In genomic region chr7:65792187-65792823, GRCm38 (mm10) we compare ENCODE assay signal across 22 mouse cellular contexts.
DNase-seq lines count a peak whose midpoint lies in the region; ATAC-seq and TF ChIP-seq lines count a peak whose summit lies in the region.
"Had no signal": no experiment of that assay in that cellular context is flagged by ENCODE, and none has a peak within 500 bp of the region (broad histone marks: within the 10 kb centered on the region; RNA-seq: fewer than 3 reads in every experiment).

No protein-coding gene starts in this region.

- no peaks in the 10 kb centered on the region for H3K9me3 ChIP-seq in intestine, embryonic 15.5 days
- H3K9me3 ChIP-seq in intestine, postnatal 0 days (ENCODE audit: control insufficient read depth): no peaks in the 10 kb centered on the region
- H3K9me3 ChIP-seq in stomach, postnatal 0 days (ENCODE audit: control insufficient read depth, low read length): no peaks in the 10 kb centered on the region
- H3K9me3 ChIP-seq: embryonic facial prominence, embryonic 10.5 days; embryonic facial prominence, embryonic 12.5 days; forebrain, embryonic 13.5 days; G1E had no signal

- H3K27ac ChIP-seq in intestine, embryonic 15.5 days: no peak overlapping the region
- no peak overlapping the region for H3K27ac ChIP-seq in intestine, postnatal 0 days (ENCODE audit: low read depth, low read length)
- H3K27ac ChIP-seq in stomach, postnatal 0 days (replicated peaks): no peak overlapping the region
- H3K27ac ChIP-seq: embryonic facial prominence, embryonic 10.5 days; embryonic facial prominence, embryonic 12.5 days; forebrain, embryonic 13.5 days had no signal

- no peak overlapping the region for H3K4me2 ChIP-seq in intestine, embryonic 15.5 days (replicated peaks)
- H3K4me2 ChIP-seq in intestine, postnatal 0 days (replicated peaks; ENCODE audit: low read depth): no peak overlapping the region
- H3K4me2 ChIP-seq in stomach, postnatal 0 days (replicated peaks; ENCODE audit: low read depth): no peak overlapping the region
- H3K4me2 ChIP-seq: embryonic facial prominence, embryonic 12.5 days; forebrain, embryonic 13.5 days had no signal

- H3K36me3 ChIP-seq in intestine, embryonic 15.5 days: no peaks in the 10 kb centered on the region
- H3K36me3 ChIP-seq in intestine, postnatal 0 days (ENCODE audit: control insufficient read depth, insufficient read depth): no peaks in the 10 kb centered on the region
- no peaks in the 10 kb centered on the region for H3K36me3 ChIP-seq in stomach, postnatal 0 days (ENCODE audit: control insufficient read depth, insufficient read depth, low read length)
- H3K36me3 ChIP-seq: embryonic facial prominence, embryonic 10.5 days; embryonic facial prominence, embryonic 12.5 days; G1E had no signal

- ATAC-seq in intestine, embryonic 15.5 days: peak; percentile 74
- peak; percentile 77 for ATAC-seq in intestine, postnatal 0 days
- ATAC-seq in stomach, postnatal 0 days (ENCODE audit: low FRiP score, low TSS enrichment): peak; percentile 41; the same call in 1 of the 2 replicates
- ATAC-seq: activated CD4-positive, CD25-positive, alpha-beta regulatory T cell, adult 4 months; CD4-positive, CD25-positive, alpha-beta regulatory T cell, adult 4 months; forebrain, embryonic 13.5 days; forebrain, embryonic 16.5 days; Patski had no signal

- H3K4me3 ChIP-seq in intestine, embryonic 15.5 days (replicated peaks): no peak overlapping the region
- no peak overlapping the region for H3K4me3 ChIP-seq in intestine, postnatal 0 days (ENCODE audit: low read depth, low read length)
- H3K4me3 ChIP-seq in stomach, postnatal 0 days (ENCODE audit: low read depth, low read length): no peak overlapping the region
- H3K4me3 ChIP-seq: embryonic facial prominence, embryonic 10.5 days; embryonic facial prominence, embryonic 12.5 days; forebrain, embryonic 13.5 days had no signal

- no peak for TF ChIP-seq CTCF in intestine, postnatal 0 days (IDR thresholded peaks at IDR 0.05; ENCODE audit: low read depth)
- no peak for TF ChIP-seq CTCF in stomach, postnatal 0 days (IDR thresholded peaks at IDR 0.05; ENCODE audit: low read depth)

- 76% methylated on average over 10 of the region's 10 CpGs for WGBS in intestine, embryonic 15.5 days
- WGBS in intestine, postnatal 0 days: 52% methylated on average over 10 of the region's 10 CpGs
- WGBS in stomach, postnatal 0 days: 73% methylated on average over 10 of the region's 10 CpGs

- no peak for DNase-seq in stomach, postnatal 0 days (ENCODE audit: low spot score)
- no peak for DNase-seq in retina, embryonic 14.5 days (ENCODE audit: low spot score)
- no peak for DNase-seq in spleen, postnatal 36 days (ENCODE audit: low spot score in 2 of 2)
- DNase-seq in gastrocnemius, adult 18-20 months (ENCODE audit: low spot score): no peak
- DNase-seq: adrenal gland, adult 8-10 months; adrenal gland, postnatal 14 days; adrenal gland, postnatal 36 days; B cell, adult 2 months; cerebellum, adult 11-12 months; cerebellum, adult 2 months; cerebellum, adult 9-10 months; cerebellum, postnatal 25 days had no signal

- peaks cover 4% of the 10 kb centered on the region for H3K4me1 ChIP-seq in intestine, embryonic 15.5 days (replicated peaks)
- H3K4me1 ChIP-seq in intestine, postnatal 0 days (replicated peaks; ENCODE audit: control insufficient read depth, insufficient read depth, low read length): 0 out of 2 replicates have a peak, but pooled peaks cover 3% of the 10 kb centered on the region
- H3K4me1 ChIP-seq in stomach, postnatal 0 days (replicated peaks; ENCODE audit: control insufficient read depth, insufficient read depth): no peaks in the 10 kb centered on the region
- H3K4me1 ChIP-seq: embryonic facial prominence, embryonic 12.5 days; forebrain, embryonic 13.5 days had no signal

- no peak for TF ChIP-seq EP300 in stomach, postnatal 0 days (optimal IDR thresholded peaks at IDR 0.05)

- no peak overlapping the region for H3K9ac ChIP-seq in intestine, embryonic 15.5 days
- no peak overlapping the region for H3K9ac ChIP-seq in intestine, postnatal 0 days (ENCODE audit: low read depth, low read length)
- no peak overlapping the region for H3K9ac ChIP-seq in stomach, postnatal 0 days (ENCODE audit: low read length)
- H3K9ac ChIP-seq: embryonic facial prominence, embryonic 12.5 days; forebrain, embryonic 13.5 days had no signal

- H3K27me3 ChIP-seq in intestine, embryonic 15.5 days (replicated peaks): no peaks in the 10 kb centered on the region
- no peaks in the 10 kb centered on the region for H3K27me3 ChIP-seq in intestine, postnatal 0 days (replicated peaks; ENCODE audit: control insufficient read depth, insufficient read depth, low read length)
- no peaks in the 10 kb centered on the region for H3K27me3 ChIP-seq in stomach, postnatal 0 days (ENCODE audit: control insufficient read depth, insufficient read depth, low read length)
- H3K27me3 ChIP-seq: embryonic facial prominence, embryonic 12.5 days; forebrain, embryonic 13.5 days; Patski had no signal
